Mouse (Mus musculus) liver, postnatal 0 days (tissue): Measurements from ENCODE around the gene Dpep3. TPM values are rescaled to one million over a fixed set of nuclear protein-coding genes. Genes with fewer than 3 reads are reported as not detected.
"Not testable (repeated sequence)": the region's sequence is repeated elsewhere in the genome, so short reads cannot be mapped to it uniquely, and the experiment has no call there.

ENCODE experiments used
- ATAC-seq: fragments of 200-750 bp; cut with Nextera tagmentation; 2 replicates; pipeline ENCODE4 v1.8.0; 2017; ENCODE audit warnings: mild to moderate bottlenecking, moderate library complexity
- DNase-seq: peaks from one replicate; pipeline ENCODE4 v3.0.0-alpha.2; 2016
- H3K27ac ChIP-seq: fragments of 300-500 bp; sonication (generic); 2 replicates; pipeline ENCODE4 v1.5.1; 2014; ENCODE audit warnings: antibody characterized with exemption, moderate library complexity, mild to moderate bottlenecking, low read depth
- H3K27me3 ChIP-seq: fragments of 300-500 bp; sonication (generic); 2 replicates; pipeline ENCODE4 v1.6.1; 2014; ENCODE audit warnings: low read length, control low read depth, mixed read lengths; ENCODE audit not compliant: insufficient read depth
- H3K36me3 ChIP-seq: fragments of 300-500 bp; sonication (generic); replicated peaks from 2 replicates; pipeline ENCODE4 v1.6.1; 2014; ENCODE audit warnings: mild to moderate bottlenecking, control low read depth, low read length, moderate library complexity, mixed read lengths; ENCODE audit not compliant: insufficient read depth
- H3K4me1 ChIP-seq: fragments of 300-500 bp; sonication (generic); 2 replicates; pipeline ENCODE4 v1.6.1; 2014; ENCODE audit warnings: antibody characterized with exemption, mild to moderate bottlenecking, control low read depth; ENCODE audit not compliant: insufficient read depth
- H3K4me2 ChIP-seq: fragments of 300-500 bp; sonication (generic); 2 replicates; pipeline ENCODE4 v1.6.1; 2014; ENCODE audit warnings: low read depth, mild to moderate bottlenecking, low read length, moderate library complexity, mixed read lengths
- H3K4me3 ChIP-seq: fragments of 300-500 bp; sonication (generic); 2 replicates; pipeline ENCODE4 v1.5.1; 2014; ENCODE audit warnings: low read depth, low read length
- H3K9ac ChIP-seq: fragments of 300-500 bp; sonication (generic); replicated peaks from 2 replicates; pipeline ENCODE4 v1.6.1; 2014; ENCODE audit warnings: mild to moderate bottlenecking, moderate library complexity
- H3K9me3 ChIP-seq: fragments of 300-500 bp; sonication (generic); 2 replicates; pipeline ENCODE4 v1.6.1; 2016; ENCODE audit warnings: mild to moderate bottlenecking, control low read depth, low read length, mixed read lengths
- CTCF ChIP-seq: sonication (generic); IDR thresholded peaks from 2 replicates; pipeline ENCODE4 v1.5.1; 2016; ENCODE audit warnings: antibody characterized with exemption, low read depth
- EP300 ChIP-seq: IDR thresholded peaks from 2 replicates; pipeline ENCODE4 v1.6.1; 2016; ENCODE audit warnings: antibody characterized with exemption, low read depth, mild to moderate bottlenecking
- WGBS: fragments of 180-500 bp; shearing (Covaris S2); extraction: QIAGEN DNeasy Blood & Tissue Kit; methylation state at CpG from one replicate; pipeline ENCODE4 v1.1.7; 2014; ENCODE audit not compliant: insufficient replicate concordance; 5-methylcytosine and 5-hydroxymethylcytosine counted together
- polyA plus RNA-seq: library from polyadenylated mRNA; unstranded; fragments of >200 nt; fragmentation: Nextera tagmentation; extraction: Ambion mirVana; gene quantifications from 2 replicates; pipeline ENCODE4 v1.2.1, GENCODE M21; 2015

Dpep3 gene
- polyA plus RNA-seq, 1 experiment from 2014 or later = not detected

GRCm38 (mm10) chr8:105988546-105988945 lies 9.3 kb upstream of the Dpep3 start:
- Histone ChIP-seq H3K4me1 (peaks cover 6% of the 10 kb centered on the region; the same call in 1 of the 2 replicates), H3K36me3 (no peaks in the 10 kb centered on the region), H3K4me2 (no peak overlapping the region), H3K4me3 (no peak overlapping the region), H3K9ac (no peak overlapping the region), H3K27ac (no peak overlapping the region), H3K9me3 (no peaks in the 10 kb centered on the region), H3K27me3 (no peaks in the 10 kb centered on the region)
- no peak for TF ChIP-seq EP300
- no peak for TF ChIP-seq CTCF
- WGBS = 80% methylated on average over 11 of the region's 11 CpGs
- DNase-seq (no peak), ATAC-seq (no peak)

- not testable (repeated sequence) for H3K4me3 ChIP-seq, DNase-seq, H3K9ac ChIP-seq, H3K36me3 ChIP-seq, H3K9me3 ChIP-seq, H3K27me3 ChIP-seq, ATAC-seq, H3K4me2 ChIP-seq, H3K4me1 ChIP-seq, H3K27ac ChIP-seq
- 41% methylated on average over 10 of the region's 11 CpGs for WGBS
These were observed 4.2 kb upstream of the Dpep3 start for GRCm38 (mm10) chr8:105983406-105983805.

- H3K4me3 ChIP-seq = no peak overlapping the region
- peak; percentile 29; the same call in 1 of the 2 replicates for TF ChIP-seq CTCF
- TF ChIP-seq EP300 = no peak
- no peaks in the 10 kb centered on the region; the same call in 1 of the 2 replicates for H3K4me1 ChIP-seq
- H3K27ac ChIP-seq = no peak overlapping the region
- no peak overlapping the region for H3K4me2 ChIP-seq
- ATAC-seq (no peak), DNase-seq (no peak)
- H3K9me3 ChIP-seq = no peaks in the 10 kb centered on the region
- 89% methylated on average over 1 of the region's 1 CpGs for WGBS
- no peak overlapping the region for H3K9ac ChIP-seq
- no peaks in the 10 kb centered on the region for H3K36me3 ChIP-seq
- H3K27me3 ChIP-seq = no peaks in the 10 kb centered on the region
These were observed 1.9 kb upstream of the Dpep3 start for GRCm38 (mm10) chr8:105981146-105981545.

GRCm38 (mm10) chr8:105975363-105975762 lies 3.9 kb downstream of the Dpep3 start:
- Histone ChIP-seq H3K4me2 (no peak overlapping the region), H3K27ac (no peak overlapping the region), H3K4me3 (no peak overlapping the region), H3K4me1 (no peaks in the 10 kb centered on the region), H3K9me3 (no peaks in the 10 kb centered on the region), H3K27me3 (no peaks in the 10 kb centered on the region), H3K9ac (no peak overlapping the region), H3K36me3 (no peaks in the 10 kb centered on the region)
- DNase-seq (no peak), ATAC-seq (no peak)
- TF ChIP-seq CTCF (no peak), EP300 (no peak)
- 64% methylated on average over 7 of the region's 7 CpGs for WGBS

GRCm38 (mm10) chr8:105971019-105971720 lies 8.1 kb downstream of the Dpep3 start:
- no peak for TF ChIP-seq EP300
- no peak for TF ChIP-seq CTCF
- Histone ChIP-seq H3K36me3 (no peaks in the 10 kb centered on the region), H3K27me3 (0 out of 2 replicates have a peak, but pooled peaks cover 3% of the 10 kb centered on the region), H3K9ac (no peak overlapping the region), H3K4me2 (no peak overlapping the region), H3K4me3 (no peak overlapping the region), H3K9me3 (no peaks in the 10 kb centered on the region), H3K27ac (no peak overlapping the region), H3K4me1 (peaks cover 10% of the 10 kb centered on the region)
- 78% methylated on average over 8 of the region's 8 CpGs for WGBS
- ATAC-seq = no peak
- DNase-seq = no peak

GRCm38 (mm10) chr8:105969367-105969766 lies 9.9 kb downstream of the Dpep3 start:
- Histone ChIP-seq H3K27ac (no peak overlapping the region), H3K27me3 (0 out of 2 replicates have a peak, but pooled peaks cover 3% of the 10 kb centered on the region), H3K4me1 (peaks cover 22% of the 10 kb centered on the region), H3K4me3 (no peak overlapping the region), H3K4me2 (no peak overlapping the region), H3K9me3 (no peaks in the 10 kb centered on the region), H3K9ac (no peak overlapping the region), H3K36me3 (no peaks in the 10 kb centered on the region)
- ATAC-seq (no peak), DNase-seq (no peak)
- no peak for TF ChIP-seq CTCF
- no peak for TF ChIP-seq EP300
- WGBS = 60% methylated on average over 1 of the region's 1 CpGs
